Mouse (Mus musculus): Measurements from ENCODE around the gene Spata17.
"Not testable (repeated sequence)": the region's sequence is repeated elsewhere in the genome, so short reads cannot be mapped to it uniquely, and the experiment has no call there.

Gene Spata17

DNA sequence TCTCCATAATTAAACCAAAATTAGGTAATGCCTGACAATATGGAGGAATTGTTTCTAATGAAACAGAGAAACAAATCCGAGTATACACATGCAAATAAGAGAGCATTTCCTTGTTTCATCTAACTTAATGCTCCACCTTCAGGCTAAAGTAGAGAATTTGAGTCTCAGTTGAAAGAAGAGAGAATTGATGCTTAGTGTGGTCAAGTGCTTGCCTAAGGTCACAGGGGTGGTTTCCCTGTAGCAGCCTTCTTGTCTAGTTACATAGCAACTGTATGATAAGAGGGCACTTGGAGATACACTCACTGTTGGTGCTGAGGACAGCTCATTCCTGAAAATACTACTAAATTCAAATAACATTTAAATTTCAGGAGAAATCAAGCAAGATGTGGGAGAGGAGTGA is 36.7 kb downstream of the Spata17 start:
- DNase-seq (ENCODE audit: extremely low read depth, low read depth): no peak

DNA sequence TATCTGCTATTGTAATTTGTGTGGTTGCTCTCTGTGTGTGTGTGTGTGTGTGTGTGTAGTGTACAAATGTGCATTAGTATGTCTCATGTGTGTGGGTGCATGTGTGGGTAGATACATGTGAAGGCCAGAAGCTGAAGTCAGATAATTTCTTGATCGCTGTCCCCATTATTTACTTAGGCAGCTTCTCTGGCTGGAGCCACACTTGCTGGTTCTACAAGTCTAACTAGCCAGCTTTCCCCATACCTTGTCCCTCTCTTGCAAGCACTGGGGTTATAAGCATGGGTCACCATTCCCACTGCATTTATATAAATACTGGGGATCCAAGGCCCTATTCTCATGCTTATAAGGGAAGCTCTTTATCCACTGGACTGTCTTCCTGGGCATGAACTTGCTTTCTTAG is 39.3 kb downstream of the Spata17 start:
- no peak for DNase-seq (ENCODE audit: extremely low read depth, low read depth)

DNA sequence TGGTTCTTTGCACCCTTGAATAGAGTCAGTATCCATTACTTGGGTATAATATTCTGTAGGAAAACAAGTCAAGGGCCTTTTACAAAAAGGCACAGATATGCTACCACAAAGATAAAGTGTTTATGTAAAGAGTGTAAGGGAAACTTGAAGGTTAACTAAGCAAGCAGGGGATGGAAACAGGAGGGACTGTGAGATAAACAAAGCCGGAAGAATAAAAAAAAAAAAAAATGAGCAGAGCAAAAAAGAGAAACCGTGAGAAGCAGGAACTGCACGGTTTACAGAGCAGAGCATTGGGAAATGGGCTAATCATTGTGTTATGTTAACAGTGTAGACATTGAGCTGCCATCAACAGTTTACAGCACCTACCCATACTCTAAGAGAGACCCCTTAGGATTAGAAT is 44.9 kb downstream of the Spata17 start:
- peak; percentile 66 for DNase-seq (ENCODE audit: extremely low read depth, low read depth)

DNA sequence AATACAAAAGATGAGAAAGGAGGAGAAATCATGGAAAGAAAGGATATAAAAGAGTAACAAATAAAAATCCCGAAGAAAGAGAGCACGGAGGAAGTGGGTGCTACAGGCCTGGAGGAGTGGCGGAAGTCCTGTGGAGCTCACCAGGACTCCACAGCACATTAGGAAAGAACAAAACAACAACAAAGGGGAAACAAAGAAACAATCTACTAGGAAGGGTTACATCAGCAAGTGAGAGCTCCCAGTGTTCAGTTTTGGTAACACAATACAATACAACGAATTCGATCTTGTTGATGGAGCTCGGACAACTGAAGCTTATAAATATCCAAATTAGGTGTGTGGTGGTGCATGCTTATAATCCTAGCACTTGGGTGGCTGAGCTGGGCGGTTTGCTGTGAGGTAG is 45.6 kb downstream of the Spata17 start:
- no peak for DNase-seq (ENCODE audit: extremely low read depth, low read depth)

DNA sequence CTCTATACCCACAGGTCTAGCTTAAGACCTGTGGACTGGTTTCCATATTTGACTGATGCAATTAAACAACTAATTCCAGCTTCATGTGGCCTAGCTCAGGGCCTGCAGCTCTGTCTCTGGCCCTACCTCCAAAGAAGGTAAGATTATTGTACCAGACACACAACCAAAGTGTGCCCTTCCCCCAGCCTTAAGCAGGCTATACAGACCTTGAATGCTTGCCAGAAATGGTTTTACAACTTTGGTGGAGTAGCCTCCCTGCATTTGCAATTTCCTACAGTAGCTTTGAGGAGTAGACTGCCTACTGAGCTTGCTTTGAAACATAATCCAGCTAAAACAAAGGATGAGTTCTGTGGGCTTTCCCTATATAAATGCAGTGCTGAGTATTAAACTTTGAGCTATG is 51.7 kb downstream of the Spata17 start:
- no peak for DNase-seq (ENCODE audit: extremely low read depth, low read depth)

DNA sequence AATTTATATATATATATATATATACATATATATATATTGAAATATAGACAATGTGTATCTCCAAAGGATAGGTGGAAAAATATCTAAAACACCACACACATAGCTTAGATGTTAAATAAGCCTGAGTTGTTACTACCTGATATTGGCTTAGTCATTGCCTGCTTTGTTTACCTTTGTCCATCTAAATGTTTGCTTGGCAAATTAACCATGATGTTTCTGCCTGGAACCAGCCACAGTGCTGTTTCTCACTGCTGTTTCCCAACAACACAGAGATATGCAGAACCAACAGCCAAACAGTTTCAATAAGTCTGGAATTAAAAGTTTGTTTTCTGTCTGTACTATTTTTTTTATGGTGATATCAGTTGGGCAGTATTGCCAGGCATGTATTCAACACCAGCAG is 59.6 kb downstream of the Spata17 start:
- no peak for DNase-seq (ENCODE audit: extremely low read depth, low read depth)

DNA sequence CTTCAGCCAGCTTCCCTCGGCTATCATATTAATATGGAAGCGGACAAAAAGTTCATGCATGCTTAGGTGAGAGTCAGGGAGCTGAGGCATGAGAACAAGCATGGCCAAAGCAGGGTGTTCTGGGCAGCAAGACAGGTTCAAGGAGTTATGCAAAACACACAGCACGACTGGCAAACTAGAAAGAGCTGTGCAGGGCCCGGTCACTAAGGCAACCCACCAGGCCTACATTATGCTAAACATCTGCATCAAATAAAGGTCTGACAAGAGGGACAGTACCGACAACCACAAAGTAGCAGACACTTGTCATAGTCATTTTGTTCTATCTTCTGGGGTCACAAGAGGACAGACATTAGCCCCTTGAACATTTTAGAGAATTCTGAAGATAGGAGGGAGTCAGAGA is 61.6 kb downstream of the Spata17 start:
- DNase-seq (ENCODE audit: extremely low read depth, low read depth): no peak

DNA sequence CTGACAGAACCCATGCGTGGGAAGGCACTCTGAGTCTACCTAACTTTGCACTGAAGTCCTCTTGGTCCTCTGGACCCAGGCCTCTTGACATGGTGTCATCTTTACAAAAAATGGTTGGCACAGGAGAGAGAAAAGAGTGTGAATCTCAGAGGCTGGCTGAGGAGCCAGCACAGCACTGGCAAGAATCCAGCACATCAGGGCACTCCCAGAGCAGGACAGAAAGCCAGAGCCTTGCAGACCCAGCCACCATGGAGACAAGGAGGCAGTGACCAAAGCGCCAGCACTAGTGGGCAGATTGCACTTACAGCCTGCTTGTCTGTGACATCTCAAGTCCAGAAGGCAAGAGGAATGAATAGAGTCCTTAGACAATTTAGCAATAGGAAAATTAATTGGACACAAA is 62.7 kb downstream of the Spata17 start:
- no peak for DNase-seq (ENCODE audit: extremely low read depth, low read depth)

DNA sequence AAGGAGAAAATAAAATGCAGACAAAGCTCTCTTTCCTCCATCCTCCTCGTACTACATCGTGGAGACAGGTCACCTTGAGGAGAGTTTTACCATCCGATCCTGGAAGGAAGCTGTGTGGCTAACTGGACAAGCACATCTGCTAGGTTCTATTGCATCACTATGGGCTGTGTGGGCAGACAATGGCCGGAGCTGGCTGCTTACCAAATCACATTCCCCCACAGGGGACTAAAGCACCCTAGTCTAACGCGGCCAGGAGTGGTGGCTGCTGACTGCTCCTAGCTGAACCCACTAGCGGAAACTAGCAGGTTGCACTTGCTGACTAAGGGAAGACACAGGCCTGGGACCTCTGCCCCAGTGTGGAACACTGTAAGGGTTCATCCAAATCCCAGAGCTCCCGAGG is 72.3 kb downstream of the Spata17 start:
- no peak for DNase-seq (ENCODE audit: extremely low read depth, low read depth)

DNA sequence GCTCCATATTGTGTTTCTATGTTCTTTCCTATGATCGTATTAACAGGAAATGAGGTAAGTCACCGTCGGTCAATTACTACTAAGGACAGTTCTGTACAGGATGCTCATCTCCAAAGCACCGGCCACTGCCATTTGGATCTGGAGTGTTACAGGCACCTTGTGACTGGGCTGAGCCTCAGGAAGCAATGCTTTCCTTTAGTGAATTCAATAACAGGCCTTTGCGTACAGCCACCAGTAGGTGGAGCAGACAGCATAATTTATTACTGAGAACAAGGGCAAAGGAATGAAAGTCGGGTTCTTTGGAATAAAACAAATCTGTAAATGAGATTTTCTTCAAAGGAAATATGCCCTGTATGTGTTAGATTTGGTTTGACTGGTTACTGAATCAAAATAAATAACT is 77.8 kb downstream of the Spata17 start:
- peak; percentile 36 for DNase-seq (ENCODE audit: extremely low read depth, low read depth)

DNA sequence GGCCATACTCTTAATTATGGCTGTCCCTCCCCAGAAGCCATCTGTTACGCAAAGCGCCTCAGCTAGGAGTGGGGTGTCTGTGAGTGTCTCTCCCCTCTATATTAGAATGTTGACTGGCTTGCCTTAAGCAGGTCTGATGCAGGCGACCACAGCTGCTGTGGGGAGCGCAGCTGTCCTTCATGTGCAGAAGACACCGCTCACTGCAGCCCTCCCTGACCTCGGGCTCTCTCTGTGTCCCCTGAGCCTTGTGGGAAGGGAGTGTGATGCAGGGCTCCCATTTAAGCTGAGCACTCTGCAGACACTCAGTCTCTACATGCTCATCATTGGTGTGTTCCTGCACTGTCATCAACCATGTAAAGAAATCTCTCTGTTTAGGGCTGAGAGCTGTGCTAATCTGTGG is 79.4 kb downstream of the Spata17 start:
- no peak for DNase-seq (ENCODE audit: extremely low read depth, low read depth)

DNA sequence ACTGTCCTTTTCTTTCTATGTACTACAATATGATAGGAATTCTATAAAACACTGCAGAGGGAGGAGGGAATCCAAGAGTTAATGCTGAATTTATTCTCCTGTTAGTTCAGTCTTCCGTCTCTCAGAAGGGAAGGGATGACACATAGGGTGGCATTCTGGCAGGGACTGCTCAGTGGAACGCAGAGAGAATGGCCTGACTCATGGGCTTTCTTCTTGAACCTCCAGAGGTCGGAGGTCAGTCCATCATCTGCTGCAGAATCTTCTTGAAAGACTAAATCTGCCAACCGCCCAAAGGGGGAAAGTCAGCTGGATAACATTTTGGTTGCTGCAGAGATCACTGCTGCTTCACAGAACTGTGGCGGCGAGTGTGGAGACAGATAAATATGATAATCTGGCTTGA is 81.4 kb downstream of the Spata17 start:
- no peak for DNase-seq (ENCODE audit: extremely low read depth, low read depth)

DNA sequence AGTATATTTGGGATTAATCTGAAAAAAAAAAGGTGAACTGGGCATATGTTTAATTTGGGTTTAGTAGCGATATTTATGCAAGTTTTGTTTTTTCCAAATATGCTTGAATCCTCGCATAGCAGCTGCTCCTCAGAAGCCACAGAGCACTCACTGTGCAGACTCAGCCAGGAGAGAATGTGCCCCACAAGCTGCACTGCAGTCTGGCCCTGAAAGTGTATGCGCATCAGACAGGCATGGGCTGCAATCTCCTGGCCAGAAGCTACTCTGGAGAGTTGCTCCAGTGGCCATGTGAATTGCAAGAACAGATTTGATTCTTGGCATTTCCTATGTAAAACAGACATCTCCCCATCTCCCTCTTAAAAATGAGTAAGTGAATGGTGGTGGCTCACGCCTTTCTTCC is 82.9 kb downstream of the Spata17 start:
- no peak for DNase-seq (ENCODE audit: extremely low read depth, low read depth)

DNA sequence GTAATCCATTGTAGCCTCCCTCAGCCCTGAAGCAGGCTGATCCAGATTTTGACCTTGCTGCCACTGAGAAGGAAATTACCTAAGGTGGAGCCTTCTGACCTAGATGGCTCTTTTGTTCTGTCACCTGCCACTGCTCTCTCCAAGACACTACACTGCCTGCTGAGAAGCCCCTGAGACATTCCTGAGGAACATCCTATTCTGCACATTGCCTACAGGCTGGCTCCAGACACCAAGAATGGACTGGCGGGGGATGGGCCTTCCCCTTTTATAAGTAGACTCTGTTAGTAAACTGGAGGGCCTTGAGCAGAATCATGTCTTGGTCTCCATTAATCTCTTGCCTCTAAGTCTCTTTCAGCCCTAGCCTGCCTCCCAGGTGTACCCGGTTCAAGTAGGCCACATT is 87.7 kb downstream of the Spata17 start:
- DNase-seq (ENCODE audit: extremely low read depth, low read depth): not testable (repeated sequence)

DNA sequence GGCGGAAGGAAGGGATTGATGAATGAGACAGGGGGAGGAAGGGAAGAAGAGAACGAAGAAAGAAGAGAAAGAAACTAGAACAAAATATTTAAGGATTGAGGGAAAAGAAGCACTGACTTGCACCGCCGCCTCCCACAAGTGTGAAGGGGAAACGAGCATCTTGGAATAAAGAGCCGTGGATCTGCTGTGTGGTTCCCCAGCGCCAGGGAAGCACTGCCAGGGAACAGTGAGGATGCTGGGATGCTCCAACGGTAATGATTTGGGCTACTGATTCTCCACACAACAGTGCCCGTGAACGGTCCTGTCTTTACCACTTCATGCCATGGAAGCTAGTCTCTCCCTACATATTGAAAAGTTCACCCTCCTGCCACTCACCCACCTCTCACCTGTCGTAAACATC is 89.5 kb downstream of the Spata17 start:
- DNase-seq (ENCODE audit: extremely low read depth, low read depth): no peak

DNA sequence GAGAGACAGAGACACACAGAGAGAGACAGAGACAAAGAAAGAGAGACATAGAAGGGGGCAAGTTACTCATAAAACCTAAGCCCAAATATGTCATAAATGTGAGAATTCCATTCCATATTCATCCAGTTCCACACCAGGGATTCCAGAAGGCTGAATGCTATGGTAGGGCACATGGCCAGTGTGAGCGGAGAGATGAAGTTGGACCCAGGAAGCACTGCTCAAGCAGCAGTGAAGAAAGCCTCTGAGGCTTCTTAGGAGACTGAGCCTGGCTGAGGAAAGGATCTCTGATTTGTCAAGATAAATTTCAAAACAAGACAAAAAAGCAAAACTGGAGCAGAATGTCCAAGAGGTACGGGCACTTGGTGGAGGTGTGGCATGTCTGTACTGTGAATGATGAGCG is 90.3 kb downstream of the Spata17 start:
- no peak for DNase-seq (ENCODE audit: extremely low read depth, low read depth)

DNA sequence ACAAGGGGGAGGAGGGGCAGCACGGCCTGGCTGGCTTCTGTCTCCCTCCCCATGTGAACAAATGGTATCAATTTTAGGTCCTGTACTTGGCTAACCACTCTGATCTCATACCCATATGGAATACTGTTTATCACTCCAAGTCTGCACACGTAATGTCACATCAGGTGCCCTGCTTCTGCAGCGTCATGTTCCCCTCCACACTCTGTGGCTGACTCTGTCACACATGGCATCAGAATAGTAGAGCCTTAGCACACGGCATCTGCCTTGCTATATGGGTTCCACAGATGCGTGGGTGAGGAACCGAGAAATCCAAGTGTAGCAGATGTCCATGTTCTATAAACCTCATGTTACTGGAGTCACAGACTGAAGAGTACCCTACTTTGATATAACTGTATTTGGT is 96.0 kb downstream of the Spata17 start:
- DNase-seq (ENCODE audit: extremely low read depth, low read depth): no peak

DNA sequence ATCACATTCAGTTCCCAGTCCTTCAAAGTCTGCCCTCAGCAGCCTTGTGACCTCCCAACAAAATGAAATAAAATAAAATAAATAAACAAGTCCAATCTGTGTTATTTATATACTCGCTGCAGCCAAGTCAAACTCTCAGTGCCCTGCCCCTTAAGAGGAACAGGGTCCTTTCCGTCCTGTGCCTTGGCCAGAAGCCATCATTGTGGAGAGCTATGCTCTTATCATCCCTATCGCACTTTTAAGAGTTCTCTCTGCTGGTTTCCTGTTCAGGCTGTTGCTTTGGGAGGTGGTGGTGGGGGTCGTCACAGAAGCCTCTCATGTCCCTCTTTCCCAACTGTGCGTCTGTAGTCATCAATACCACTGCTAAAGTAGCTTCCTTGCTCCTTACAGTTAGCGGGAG is 97.2 kb downstream of the Spata17 start:
- DNase-seq (ENCODE audit: extremely low read depth, low read depth): peak; percentile 66

DNA sequence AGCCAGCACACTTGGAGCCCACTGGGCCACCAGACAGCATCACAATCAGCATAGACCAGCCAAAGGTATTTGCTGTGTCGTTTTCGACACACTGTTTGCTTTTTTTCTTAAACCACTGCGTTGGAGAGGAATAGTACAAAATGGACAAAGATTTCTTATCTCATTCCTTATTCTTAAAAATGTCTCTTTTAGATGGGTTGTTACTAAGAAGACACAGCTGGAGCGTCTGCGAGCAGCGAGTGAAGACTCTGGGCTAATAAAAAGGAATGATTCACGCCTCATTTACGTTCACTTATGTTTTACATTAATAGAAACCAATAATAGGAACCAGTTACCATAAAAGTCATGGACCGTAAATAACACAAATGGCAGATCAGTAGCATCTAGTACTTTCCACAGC is 101.5 kb downstream of the Spata17 start:
- no peak for DNase-seq (ENCODE audit: extremely low read depth, low read depth)

DNA sequence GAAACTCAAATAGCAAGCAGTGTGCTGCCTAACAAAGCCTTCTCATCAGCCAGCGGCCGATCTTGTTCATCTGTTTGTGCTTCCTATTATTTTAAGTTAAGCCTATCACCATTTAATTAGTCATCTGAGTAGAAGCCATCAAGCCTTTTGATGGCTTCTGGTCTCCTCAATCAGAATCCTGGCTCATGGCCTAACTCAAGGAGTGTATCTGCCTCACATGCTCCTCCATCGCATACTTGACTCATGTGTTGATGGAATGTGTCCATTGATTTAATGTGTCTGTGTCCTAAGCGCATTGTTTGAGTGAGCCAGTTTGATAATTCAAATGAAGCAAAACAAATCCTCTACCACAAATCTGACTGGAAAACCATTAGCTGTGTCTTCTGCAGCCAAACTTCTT is 113.1 kb downstream of the Spata17 start:
- DNase-seq (ENCODE audit: extremely low read depth, low read depth): no peak

DNA sequence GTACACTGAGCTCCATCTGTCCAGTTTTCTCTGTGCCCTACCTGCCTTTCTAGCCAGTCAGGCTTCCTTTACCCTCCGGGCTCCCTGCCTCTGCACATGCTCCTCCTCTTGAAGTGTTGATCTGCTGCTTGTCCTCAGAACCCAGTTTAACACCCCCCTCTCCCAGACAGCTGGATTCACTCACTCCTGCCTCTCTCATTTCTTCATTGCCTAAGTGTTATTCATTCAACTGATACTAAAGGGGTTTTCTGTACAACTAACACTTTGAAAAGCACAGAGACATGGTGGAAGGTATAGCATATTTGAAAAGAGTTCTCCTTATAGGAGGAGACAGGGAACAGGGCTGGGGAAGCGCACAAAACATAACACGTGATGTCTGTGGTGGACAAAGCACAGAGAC is 114.1 kb downstream of the Spata17 start:
- no peak for DNase-seq (ENCODE audit: extremely low read depth, low read depth)

DNA sequence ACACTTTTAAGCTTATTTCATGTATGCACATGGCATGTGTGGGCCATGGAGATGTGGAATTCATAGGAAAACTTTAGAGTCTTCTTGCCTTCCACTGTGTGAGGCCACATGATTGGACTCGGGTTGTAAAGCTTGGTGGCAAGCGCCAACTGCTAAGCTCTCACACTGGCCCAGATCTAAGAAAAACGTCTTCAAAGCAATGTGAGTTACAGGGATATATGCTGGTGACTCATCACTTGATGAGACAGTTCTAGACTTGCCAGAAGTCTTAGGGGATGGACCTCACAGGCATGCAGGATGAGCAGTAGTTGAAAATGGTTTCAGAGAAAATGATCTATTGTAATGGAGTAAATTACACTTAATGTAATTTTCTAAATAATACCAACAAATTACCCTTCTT is 114.6 kb downstream of the Spata17 start:
- DNase-seq (ENCODE audit: extremely low read depth, low read depth): no peak

DNA sequence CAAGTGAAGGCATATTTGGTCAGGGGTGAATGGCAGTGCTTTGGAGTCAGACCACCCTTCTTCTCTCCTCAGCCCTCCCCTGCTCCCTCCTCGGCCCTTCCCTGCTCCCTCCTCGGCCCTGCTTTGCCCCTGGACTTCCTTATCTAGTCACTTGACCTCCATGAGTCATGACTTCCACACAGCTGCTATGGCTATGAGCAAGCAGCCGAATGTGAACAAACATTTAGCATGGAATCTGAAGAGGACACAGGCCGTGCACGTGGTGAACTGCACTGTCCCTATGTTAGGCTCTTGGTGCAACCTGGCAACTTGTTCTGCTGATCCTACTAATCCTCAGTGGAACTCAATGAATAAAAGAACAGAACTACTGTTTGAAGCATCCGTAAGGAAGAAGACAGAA is 117.0 kb downstream of the Spata17 start:
- no peak for DNase-seq (ENCODE audit: extremely low read depth, low read depth)

DNA sequence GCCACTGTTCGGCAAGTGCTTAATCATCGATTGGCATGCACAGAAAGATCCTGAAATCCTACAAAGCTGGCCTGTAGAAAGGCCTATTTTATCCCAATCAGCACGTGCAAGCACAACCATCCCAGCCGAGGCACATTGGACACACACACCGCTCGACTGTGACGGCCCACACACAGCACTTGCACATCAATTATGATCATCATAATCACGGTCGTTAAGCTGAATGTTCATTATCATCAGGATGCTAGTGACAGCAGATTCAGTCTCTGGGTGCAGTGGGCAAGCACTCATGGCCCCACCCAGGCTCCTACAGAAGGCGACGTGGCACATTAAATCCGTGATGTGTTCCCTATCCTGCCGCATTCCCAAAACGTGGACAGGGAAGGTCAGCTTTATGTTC is 122.7 kb downstream of the Spata17 start:
- DNase-seq (ENCODE audit: extremely low read depth, low read depth): no peak

Measured in MEL-GATA-1-ER (cell line).